Mouse (Mus musculus) R1 (cell line): ENCODE results near the gene Fbxl22.
A peak's percentile ranks its signal among the peaks of the same experiment; 100 is the strongest.

Experiments
- DNase-seq: peaks from one replicate; pipeline ENCODE4 v3.0.0-alpha.2; 2018; ENCODE audit warnings: low read depth, low spot score

Fbxl22 gene

DNA sequence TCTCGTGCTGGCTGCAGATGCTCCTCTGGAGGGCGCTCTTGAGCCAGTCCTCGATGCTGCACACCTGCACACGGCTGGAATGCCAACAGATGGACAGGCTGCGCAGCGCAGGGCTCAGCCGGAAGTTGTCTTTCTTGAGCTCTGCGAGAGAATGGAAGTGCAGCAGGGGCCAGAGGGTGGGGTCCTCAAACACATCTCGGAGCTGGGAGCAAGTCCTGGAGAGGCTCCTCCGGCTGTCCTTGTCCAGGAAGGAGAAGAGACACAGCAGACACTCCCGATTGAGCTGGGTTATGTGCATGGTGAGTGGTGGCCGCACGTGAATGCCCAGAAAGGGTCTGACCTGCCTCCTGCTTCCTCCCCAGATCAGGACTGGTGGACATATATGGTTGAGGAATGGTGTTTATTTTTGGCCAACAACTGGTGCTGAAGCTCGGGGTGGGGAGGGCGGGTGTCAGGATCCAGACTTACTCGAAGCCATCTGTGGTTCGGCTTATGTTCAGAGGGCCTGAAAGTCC lies at the start of gene Fbxl22:
Fbxl22 (minus strand) TSS at position 338 of the 515 bp plus-strand sequence.
- peak; percentile 93 for DNase-seq

DNA sequence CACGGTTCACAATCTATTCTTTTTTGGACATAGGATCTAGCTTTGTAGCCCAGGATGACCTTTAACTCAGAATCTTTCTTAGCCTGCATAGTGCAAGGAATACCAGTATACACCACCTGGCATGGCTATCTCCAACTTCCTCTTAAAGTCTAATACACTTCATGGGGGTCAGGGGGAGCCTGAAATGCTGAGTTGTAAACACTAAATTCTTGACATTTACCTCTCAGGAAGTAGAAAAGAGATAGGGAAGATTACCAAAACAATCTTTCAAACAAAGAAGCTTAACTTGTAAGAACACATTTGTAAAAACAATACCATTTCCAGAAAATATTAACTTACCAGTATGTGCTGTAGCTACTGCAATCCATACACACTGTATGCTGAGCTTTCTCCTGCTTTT lies 47.8 kb upstream of the Fbxl22 start:
- no peak for DNase-seq

DNA sequence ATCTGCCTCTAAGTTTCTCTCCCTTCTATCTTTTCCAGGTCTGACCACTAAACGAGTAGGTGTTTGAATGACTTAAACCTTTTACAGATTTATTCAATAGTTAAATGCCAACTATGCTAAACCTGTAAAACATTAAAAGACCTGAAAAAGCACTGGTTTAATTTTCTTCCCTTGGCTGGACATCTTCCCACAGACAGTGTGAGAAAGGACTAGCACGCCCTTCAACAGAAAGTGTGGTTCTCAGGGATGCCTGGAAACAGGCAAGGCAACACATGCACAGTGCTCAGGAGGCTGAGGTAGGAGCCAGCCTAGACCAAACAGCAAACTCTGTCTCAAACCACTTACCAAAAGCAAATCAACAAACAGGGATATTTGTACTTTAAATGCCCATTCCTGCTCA lies 47.1 kb upstream of the Fbxl22 start:
- no peak for DNase-seq

DNA sequence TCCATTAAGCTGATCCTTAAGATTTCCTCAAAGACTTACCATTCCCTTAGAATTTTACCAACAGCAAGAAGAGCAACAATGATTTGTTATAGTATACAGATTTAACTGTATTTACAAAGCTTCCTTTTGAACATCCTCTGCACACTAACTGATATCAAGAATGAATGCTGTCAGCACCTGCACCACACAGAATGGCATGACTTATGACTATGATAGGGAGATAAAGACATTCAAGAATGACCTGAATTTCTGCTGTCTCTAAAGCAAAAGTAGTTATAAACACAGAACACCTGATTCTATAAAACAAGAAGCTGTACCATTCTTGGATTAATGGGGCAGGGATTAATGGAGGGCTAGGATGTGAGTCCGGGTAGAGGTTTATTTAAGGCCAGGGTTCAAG lies 46.3 kb upstream of the Fbxl22 start:
- no peak for DNase-seq

DNA sequence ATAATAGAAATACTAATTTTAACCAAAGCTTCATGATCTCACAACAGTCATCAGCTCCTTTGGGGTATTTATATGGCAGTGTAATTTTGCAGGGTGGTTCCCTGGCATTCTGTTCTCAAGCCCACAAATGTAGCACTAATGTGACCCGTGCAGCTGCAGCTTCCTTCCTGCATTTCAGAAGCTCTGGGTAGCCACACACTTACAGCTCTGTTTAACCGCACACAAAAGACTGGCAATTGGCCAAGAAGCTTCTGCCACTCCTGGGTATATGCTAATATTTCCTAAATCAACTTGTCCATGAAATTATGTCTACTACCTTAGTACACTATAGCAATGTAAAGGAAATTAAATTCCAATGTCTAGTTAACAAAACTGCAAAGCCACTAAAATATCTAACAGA lies 45.9 kb upstream of the Fbxl22 start:
- DNase-seq, result no peak

DNA sequence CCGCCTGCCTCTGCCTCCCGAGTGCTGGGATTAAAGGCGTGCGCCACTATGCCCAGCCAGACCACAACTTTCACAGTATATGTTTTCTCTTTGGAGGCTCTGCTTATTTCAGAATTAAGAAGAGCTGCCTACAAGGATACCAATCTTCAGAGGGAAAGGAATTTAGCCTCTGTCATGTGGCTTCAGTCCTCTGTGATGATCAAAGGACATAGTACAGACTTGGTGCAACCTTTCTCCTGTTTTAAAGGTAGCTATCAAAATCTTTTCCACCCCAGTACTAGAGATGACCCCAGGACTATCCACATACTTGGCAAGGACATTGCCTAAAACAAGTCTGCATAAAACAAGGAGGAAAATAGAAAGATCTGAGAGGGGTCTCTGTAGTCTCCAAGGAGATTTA lies 44.6 kb upstream of the Fbxl22 start:
- DNase-seq, result no peak

DNA sequence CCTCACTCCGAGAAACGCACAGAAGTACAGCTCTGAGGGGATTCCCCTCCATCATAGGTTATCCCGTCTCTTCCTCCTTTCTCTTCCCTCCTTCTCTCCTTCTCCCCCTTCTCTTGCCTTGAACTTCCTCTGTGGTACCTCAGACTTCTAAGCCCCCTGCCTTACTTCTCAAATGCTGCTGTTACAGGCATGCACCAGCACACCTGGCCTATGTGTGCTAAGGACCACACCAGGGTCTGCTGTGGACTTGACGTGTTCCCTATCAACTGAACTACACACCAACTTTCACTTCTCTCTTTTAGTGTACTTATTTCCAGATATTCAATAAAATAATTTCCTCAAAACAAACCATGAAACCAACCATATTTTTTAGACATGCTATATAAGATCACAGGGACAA lies 28.4 kb upstream of the Fbxl22 start:
- DNase-seq, result no peak

DNA sequence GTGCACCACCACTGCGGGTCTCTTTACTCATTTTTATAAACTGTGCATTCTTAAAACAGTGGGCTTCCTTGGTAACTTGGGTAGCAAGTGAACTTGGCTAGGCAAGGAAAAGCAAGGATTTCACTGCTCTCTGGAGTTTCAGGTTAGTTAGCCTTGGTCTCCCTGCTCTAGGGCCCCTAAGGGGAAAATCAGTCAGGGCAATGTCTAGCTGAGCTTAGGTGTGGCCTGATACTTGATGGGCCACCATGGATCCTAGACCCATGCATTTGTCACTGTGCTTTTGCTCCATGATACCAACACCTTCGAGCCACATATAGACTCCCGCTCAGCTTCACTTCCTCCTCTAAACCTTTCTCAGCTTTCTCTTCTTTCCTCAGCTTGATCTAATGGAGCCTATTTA lies 7.2 kb upstream of the Fbxl22 start:
- DNase-seq, result no peak

DNA sequence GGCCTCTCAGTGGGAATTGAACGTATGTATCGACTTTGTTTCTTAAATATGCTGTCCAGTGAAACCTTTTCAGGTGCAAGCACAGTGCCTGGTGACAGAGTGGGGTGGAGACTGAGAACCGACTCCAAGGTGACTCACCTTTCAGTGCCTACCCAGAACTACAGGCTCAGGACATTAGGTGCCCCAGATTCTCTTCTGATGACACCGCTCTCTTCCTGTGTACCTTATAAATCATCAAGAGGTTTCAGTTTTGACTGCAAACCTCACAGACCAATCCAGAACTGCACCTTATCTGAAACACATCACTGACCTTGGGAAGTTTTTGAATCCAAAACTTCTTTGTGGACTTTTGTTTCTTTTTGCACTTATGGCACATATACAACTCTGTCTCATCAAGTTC lies 5.9 kb upstream of the Fbxl22 start:
- no peak for DNase-seq

DNA sequence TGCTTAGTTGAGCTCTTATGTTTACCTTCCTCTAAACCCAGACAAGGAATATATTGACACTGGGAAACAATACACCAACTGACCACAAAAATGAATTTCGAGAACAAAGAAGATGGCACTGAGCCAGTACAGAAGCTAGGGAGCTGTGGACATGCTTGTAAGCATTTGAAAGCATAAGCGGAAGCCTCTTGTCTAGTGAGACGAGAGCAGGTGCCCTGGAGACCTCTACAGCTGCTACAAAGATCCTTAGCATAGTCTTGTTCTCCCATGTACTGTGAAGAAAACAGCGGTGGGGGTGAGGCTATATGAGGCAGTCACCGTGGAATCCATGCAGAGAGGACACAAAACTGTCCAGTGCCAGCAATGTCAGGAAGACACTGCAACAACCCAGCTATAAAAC lies 4.5 kb upstream of the Fbxl22 start:
- DNase-seq, result no peak

DNA sequence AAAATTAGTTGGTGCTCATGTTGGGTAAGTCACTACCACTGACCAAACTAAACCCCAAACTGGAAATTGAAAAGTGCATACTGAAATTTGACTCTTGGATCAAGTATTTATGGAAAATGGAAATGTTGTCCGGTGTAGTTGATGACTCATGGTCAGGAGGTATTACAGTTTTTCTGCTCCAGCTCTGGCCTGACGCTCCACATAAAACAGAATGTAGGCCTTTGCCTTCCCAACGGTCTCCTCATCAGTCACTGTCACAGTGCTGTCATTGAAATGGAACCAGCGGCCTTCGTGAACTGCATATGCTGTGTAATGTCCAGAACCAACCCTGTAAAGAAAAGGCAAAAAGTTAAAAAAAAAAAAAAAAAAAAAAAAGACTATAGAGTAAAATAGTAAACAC lies 3.9 kb upstream of the Fbxl22 start:
- DNase-seq, result no peak

DNA sequence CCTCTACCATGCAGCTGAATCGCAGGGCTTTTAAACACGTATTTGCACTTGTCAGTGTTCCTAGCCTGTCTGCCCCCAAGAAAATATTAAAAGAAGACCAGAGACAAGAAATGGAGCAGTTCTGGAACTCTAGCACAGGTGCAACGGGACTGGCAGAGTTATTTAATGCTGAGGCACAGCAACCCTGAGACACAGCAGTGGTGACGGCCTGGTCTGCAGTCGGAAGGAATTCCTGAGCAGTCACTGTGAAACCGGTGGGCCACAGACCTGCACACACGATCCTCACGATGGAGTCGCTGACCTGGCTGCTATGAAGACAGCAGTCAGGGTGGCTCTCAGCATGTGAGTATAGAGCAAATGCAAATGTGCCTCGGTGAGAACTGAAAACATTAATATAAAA lies 3.4 kb upstream of the Fbxl22 start:
- no peak for DNase-seq

DNA sequence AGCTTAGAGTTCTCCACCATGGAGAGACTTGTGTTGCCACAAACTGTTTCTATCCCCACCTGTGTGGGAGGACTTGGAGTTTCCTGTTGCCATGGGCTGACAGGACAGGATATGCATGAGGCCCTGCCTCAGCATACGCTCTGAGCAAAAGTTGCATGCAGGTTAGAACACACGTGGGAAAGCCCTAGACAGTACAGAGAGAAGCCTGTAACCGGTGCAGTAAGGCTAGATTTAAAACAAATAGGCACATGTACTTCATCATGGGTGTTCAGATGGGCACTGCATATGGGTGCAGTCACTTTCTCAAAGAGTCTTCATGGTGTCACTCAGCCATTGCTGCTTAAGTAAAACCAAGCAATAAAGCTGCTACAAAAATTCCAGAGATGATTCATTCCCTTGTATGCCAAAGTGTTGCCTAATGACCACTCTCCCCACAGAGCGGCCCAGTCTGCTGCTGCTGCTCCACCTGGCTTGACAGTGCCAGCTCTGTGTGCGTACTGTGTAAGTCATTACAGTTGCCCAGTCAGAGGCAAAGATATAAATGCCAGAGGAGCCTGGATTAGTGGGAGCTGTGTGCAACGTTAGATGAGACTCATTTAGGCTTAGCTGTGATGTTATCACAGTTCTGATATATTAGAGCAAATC lies 2.0 kb upstream of the Fbxl22 start:
- DNase-seq, result no peak

DNA sequence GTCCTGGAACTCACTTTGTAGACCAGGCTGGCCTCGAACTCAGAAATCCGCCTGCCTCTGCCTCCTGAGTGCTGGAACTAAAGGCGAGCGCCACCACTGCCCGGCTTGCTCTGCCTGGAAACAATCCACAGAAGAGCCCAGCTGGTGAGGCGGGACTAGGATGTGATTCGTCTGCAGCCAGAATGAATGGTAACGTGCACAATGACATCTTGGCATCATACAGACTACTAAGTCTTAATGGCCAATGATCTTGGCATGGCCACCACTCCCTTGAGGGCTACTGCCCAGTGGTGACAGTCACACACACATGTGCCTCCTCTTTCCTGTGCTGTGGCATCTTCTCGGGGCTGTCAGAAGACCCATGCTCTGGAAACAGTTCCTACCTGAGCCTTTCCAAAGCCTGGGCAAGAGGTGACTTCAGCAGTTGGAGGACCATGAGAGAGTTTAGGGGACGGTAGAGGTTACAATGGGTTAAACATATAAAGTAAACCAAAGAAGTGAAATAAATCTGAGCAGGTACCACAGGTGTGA lies 1.4 kb upstream of the Fbxl22 start:
- no peak for DNase-seq

DNA sequence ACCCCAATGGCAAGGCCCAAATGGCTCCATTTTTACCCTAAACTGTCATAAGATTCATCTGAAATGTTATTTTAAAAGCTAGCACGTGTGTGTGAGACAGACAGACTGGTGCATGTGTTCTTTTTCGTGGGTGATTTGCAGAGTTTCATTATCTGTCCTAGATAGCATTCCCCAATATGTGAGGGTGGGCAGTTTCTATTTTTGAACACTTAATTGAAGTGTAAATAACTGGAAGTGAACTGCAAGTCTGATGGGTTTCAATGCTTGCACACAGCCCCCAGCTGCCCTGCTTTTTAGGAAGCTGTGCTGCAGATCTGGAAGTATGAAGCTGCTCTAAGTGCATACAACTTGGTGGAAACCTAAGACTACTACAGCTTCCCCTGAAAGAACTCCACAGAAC lies 722 bp upstream of the Fbxl22 start:
- DNase-seq, result no peak

DNA sequence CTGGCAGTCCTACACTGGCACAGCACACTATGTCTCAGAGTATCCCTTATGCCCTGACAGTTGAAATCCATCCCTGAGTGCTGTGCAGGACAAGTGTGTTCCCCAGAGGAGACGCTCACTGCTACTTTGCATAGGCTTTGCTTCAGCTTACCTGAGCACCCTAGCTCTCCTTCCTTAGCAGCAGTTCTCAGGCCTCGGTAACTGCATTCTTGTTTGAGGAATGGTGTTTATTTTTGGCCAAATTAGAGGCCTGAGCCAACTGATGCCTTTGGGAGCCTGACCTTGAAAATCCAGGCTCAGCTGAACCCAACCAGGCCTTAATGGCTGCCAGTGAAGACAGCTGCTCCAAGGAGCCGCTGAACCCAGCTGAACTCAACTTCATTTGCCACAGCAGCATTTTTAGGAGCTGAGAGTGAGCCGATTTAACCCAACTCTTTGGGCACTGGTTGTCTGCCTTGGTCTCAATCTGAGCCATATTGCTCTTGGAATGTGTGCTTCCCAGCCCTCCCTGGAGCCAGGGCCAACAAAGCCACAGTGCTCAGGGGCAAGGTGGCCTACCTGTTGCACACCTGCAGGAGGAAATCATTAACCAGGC lies 635 bp downstream of the Fbxl22 start:
- DNase-seq, result no peak

DNA sequence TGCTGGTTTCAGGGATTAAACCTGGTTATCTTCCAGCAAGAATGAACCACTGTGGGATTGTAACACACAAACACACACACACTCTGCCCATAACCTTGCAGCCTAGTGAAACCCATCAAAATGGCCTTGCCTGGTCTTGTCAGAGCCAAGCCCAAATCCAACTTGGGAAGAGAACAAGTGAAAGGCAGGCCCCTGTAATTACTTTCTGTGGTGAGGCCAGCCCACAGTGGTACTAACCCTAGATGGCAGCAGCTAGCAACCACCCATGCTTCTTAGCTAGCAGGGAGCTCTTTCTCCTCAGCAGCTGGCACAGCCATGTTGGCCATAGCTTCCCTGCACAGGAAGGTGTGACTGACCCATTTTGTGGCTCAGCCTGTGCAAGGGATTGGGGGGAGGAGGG lies 1.2 kb downstream of the Fbxl22 start:
- DNase-seq, result peak; percentile 6

DNA sequence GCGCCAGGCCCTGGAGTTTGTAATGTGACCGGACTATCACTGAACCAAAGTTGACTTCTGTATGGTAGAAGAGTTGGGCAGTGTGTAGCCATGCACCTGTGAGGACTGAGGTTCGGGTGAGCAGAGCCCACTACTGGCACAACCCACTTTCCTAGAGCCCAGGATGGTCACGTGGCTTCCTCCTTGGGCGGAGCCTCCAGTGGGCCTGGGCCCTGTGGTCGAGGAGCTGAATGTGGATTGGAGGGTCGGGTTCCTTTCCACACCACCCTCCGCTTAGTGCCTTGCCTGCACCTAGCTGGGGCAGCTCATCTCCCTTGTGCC lies 2.1 kb downstream of the Fbxl22 start:
- DNase-seq, result peak; percentile 94

DNA sequence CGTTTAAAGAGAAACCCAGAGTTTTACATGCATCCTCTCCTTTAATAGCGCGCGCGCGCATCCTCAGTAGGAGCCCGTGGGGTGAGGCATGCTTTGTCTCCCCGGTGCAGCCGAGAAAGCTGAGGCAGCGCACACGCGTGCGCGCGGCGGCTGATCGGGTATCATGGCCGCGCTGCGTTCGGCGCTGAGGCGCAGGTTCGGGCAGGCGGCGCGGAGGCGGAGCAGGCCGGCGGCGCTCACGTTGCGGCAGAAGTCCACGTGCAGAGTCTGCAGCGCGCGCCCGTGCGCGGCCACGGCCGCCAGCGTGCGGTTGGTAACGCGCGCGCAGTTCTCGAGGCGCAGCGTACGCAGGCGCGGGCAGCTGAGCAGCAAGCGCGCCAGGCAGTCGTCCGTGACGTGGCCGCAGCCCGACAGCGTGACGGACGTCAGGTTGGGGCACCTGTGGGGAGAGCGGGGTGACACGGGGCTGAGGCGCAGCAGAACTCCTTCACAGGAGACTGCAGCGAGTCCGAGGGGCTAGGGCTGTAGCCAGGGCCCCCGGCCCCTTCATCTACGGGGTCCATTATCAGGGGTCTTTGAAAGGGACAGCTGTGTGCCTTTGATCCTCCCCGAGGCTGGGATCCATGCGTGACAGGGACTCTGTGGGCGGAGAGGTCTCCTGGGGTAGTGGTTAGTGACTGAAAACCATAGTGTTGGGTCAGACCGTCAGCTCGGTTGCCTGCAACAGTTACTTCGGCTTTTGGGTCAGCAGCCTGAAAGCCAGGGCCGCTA lies 2.6 kb downstream of the Fbxl22 start:
- DNase-seq, result peak; percentile 92

DNA sequence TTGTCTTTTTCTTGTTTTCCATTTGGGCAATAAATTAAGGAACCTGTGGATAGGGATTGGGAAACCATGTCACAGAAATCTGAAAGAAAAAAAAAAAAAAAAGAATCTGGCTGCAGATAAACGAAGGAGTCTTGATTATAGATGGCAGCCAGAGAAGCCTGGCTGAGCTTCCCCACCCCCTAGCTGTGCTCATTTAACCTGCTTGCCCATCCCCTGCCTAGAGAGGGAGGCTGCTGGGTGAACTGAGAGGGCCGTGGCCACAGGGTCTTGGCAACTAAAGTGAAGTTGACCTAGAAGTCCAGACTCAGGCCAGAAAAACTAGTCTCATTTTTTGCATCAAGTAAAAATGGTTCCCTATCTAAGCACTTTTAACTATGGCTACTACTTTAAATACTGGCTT lies 3.4 kb downstream of the Fbxl22 start:
- DNase-seq, result peak; percentile 33

DNA sequence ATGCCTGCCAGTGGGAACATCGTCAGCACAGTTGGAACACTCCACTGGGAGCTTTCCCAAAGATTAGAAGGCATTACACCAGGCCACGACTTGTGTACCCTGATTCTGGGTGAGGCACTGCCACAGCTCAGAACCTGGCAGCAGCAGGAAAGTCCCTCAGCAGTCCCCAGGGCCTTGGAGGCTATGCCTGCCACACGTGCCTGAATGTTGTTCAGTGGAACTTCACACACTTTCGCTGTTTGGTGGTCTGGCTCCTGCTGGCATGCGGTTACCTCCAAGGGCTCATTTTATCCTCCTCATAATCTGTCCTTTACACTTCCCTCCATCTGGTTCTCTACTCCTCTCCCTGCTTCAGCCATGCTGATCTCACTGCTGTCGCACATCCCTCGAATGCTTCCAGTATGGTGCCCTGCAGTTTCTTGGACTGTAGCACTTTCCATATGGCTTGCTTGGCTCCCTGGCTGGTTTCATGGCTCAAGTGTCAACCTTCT lies 4.0 kb downstream of the Fbxl22 start:
- DNase-seq, result no peak

DNA sequence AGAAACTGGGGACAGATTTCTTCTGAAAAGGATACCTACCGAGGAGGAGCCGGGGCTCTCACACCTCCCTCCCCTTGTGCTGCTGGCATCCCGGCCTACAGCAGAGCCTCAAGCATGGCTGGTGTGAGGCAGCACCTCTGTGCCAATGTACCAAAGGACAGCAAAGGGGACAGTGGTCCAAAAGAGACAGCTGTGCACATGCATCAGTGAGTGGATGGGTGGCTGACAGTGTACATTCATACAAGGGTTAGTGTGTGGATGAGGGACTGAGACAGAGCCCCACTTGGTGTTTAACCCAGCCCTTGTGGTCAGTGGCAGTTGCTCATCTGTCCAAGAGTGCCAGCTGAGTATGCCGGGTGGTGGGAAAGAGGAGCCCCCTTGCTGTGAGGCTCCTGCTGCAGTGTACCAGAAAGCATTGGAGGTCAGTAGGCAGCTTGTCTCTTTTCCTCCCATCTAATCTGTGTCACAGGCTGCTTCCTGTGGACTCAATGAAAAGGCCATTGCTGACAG lies 5.4 kb downstream of the Fbxl22 start:
- no peak for DNase-seq
